Mouse (Mus musculus) C2C12 (cell line): Measurements from ENCODE around the gene Gm1604a.
"Not testable (repeated sequence)": the region's sequence is repeated elsewhere in the genome, so short reads cannot be mapped to it uniquely, and the experiment has no call there.

Source experiments
- CEBPB ChIP-seq: IDR thresholded peaks from one replicate; pipeline ENCODE4 v1.6.1; 2011; ENCODE audit warnings: low read depth, mild to moderate bottlenecking, control low read depth, moderate library complexity
- CTCF ChIP-seq: IDR thresholded peaks from one replicate; pipeline ENCODE4 v1.5.1; 2011; ENCODE audit not compliant: control insufficient read depth, insufficient read depth, insufficient read length
- FOSL1 ChIP-seq: IDR thresholded peaks from one replicate; pipeline ENCODE4 v1.8.0; 2011; ENCODE audit warnings: mild to moderate bottlenecking, low read length; ENCODE audit not compliant: poor library complexity, insufficient read depth, severe bottlenecking
- MAX ChIP-seq: IDR thresholded peaks from one replicate; pipeline ENCODE4 v1.6.1; 2011; ENCODE audit warnings: mild to moderate bottlenecking, control low read depth
- MYOG ChIP-seq: IDR thresholded peaks from one replicate; pipeline ENCODE4 v1.6.1; 2011; ENCODE audit not compliant: control insufficient read depth, insufficient read length; ENCODE audit errors: extremely low read depth
- USF1 ChIP-seq: IDR thresholded peaks from one replicate; pipeline ENCODE4 v1.6.1; 2011; ENCODE audit warnings: low read depth, mild to moderate bottlenecking, control low read depth, moderate library complexity

GRCm38 (mm10) chr17:7074494-7074893, 49.1 kb downstream of the Gm1604a start:
- TF ChIP-seq CTCF, MAX, CEBPB, USF1, FOSL1, MYOG: not testable (repeated sequence)
